Mouse (Mus musculus): ENCODE measurements around the gene Slc36a2. TPM values are rescaled to one million over a fixed set of nuclear protein-coding genes. Genes with fewer than 3 reads are reported as not detected.

Gene Slc36a2
- polyA plus RNA-seq, 1 experiment from 2014 or later: 0.10 TPM

- H3K4me3 ChIP-seq (ENCODE audit: low read depth, low read length): no peak overlapping the region
- WGBS: 53% methylated on average over 6 of the region's 6 CpGs
- H3K4me2 ChIP-seq (replicated peaks; ENCODE audit: low read depth): no peak overlapping the region
- H3K36me3 ChIP-seq (ENCODE audit: control insufficient read depth, insufficient read depth, low read length): 0 out of 2 replicates have a peak, but pooled peaks cover 2% of the 10 kb centered on the region
- H3K27me3 ChIP-seq (ENCODE audit: control insufficient read depth, insufficient read depth, low read length): no peaks in the 10 kb centered on the region
- peak; percentile 51; the same call in 1 of the 2 replicates for ATAC-seq (ENCODE audit: low FRiP score, low TSS enrichment)
- no peak overlapping the region for H3K9ac ChIP-seq (ENCODE audit: low read length)
- H3K9me3 ChIP-seq (ENCODE audit: control insufficient read depth, low read length): no peaks in the 10 kb centered on the region
- no peaks in the 10 kb centered on the region; the same call in 1 of the 2 replicates for H3K4me1 ChIP-seq (replicated peaks; ENCODE audit: control insufficient read depth, insufficient read depth)
- DNase-seq (ENCODE audit: low spot score): peak; percentile 28
- no peak overlapping the region for H3K27ac ChIP-seq (replicated peaks)
- no peak for TF ChIP-seq EP300 (optimal IDR thresholded peaks at IDR 0.05)
- no peak for TF ChIP-seq CTCF (IDR thresholded peaks at IDR 0.05; ENCODE audit: low read depth)
Measured at GRCm38 (mm10) chr11:55209626-55210353, 24.9 kb upstream of the Slc36a2 start.

GRCm38 (mm10) chr11:55209032-55209431 is 24.2 kb upstream of the Slc36a2 start:
- Histone ChIP-seq H3K9me3 (ENCODE audit: control insufficient read depth, low read length) (no peaks in the 10 kb centered on the region), H3K27ac (replicated peaks) (no peak overlapping the region), H3K4me3 (ENCODE audit: low read depth, low read length) (no peak overlapping the region), H3K4me1 (replicated peaks; ENCODE audit: control insufficient read depth, insufficient read depth) (no peaks in the 10 kb centered on the region; the same call in 1 of the 2 replicates), H3K27me3 (ENCODE audit: control insufficient read depth, insufficient read depth, low read length) (no peaks in the 10 kb centered on the region), H3K4me2 (replicated peaks; ENCODE audit: low read depth) (no peak overlapping the region), H3K36me3 (ENCODE audit: control insufficient read depth, insufficient read depth, low read length) (0 out of 2 replicates have a peak, but pooled peaks cover 1% of the 10 kb centered on the region), H3K9ac (ENCODE audit: low read length) (no peak overlapping the region)
- ATAC-seq (ENCODE audit: low FRiP score, low TSS enrichment): no peak
- TF ChIP-seq EP300 (optimal IDR thresholded peaks at IDR 0.05) (no peak), CTCF (IDR thresholded peaks at IDR 0.05; ENCODE audit: low read depth) (no peak)
- WGBS: 53% methylated on average over 2 of the region's 2 CpGs
- DNase-seq (ENCODE audit: low spot score): no peak

GRCm38 (mm10) chr11:55208001-55208690 is 23.3 kb upstream of the Slc36a2 start:
- Histone ChIP-seq H3K9me3 (ENCODE audit: control insufficient read depth, low read length) (no peaks in the 10 kb centered on the region), H3K4me3 (ENCODE audit: low read depth, low read length) (no peak overlapping the region), H3K4me2 (replicated peaks; ENCODE audit: low read depth) (no peak overlapping the region), H3K27me3 (ENCODE audit: control insufficient read depth, insufficient read depth, low read length) (no peaks in the 10 kb centered on the region), H3K27ac (replicated peaks) (no peak overlapping the region), H3K36me3 (ENCODE audit: control insufficient read depth, insufficient read depth, low read length) (no peaks in the 10 kb centered on the region), H3K4me1 (replicated peaks; ENCODE audit: control insufficient read depth, insufficient read depth) (no peaks in the 10 kb centered on the region; the same call in 1 of the 2 replicates), H3K9ac (ENCODE audit: low read length) (no peak overlapping the region; the same call in 1 of the 2 replicates)
- no peak for ATAC-seq (ENCODE audit: low FRiP score, low TSS enrichment)
- 50% methylated on average over 6 of the region's 6 CpGs for WGBS
- no peak for TF ChIP-seq EP300 (optimal IDR thresholded peaks at IDR 0.05)
- TF ChIP-seq CTCF (IDR thresholded peaks at IDR 0.05; ENCODE audit: low read depth): no peak
- DNase-seq (ENCODE audit: low spot score): no peak

- Histone ChIP-seq H3K27ac (replicated peaks) (0 out of 2 replicates have a peak overlapping the region, but pooled peaks have one; percentile 8), H3K9me3 (ENCODE audit: control insufficient read depth, low read length) (no peaks in the 10 kb centered on the region), H3K36me3 (ENCODE audit: control insufficient read depth, insufficient read depth, low read length) (no peaks in the 10 kb centered on the region), H3K4me3 (ENCODE audit: low read depth, low read length) (peak overlapping the region; percentile 78), H3K4me1 (replicated peaks; ENCODE audit: control insufficient read depth, insufficient read depth) (no peaks in the 10 kb centered on the region; the same call in 1 of the 2 replicates), H3K4me2 (replicated peaks; ENCODE audit: low read depth) (peak overlapping the region; percentile 95), H3K27me3 (ENCODE audit: control insufficient read depth, insufficient read depth, low read length) (no peaks in the 10 kb centered on the region), H3K9ac (ENCODE audit: low read length) (peak overlapping the region; percentile 71)
- DNase-seq (ENCODE audit: low spot score) (peak; percentile 40), ATAC-seq (ENCODE audit: low FRiP score, low TSS enrichment) (no peak; the same call in 1 of the 2 replicates)
- under 1% methylated on average over 17 of the region's 17 CpGs for WGBS
- TF ChIP-seq EP300 (optimal IDR thresholded peaks at IDR 0.05): no peak
- TF ChIP-seq CTCF (IDR thresholded peaks at IDR 0.05; ENCODE audit: low read depth): no peak
Measured at GRCm38 (mm10) chr11:55204602-55205001, 19.7 kb upstream of the Slc36a2 start.

GRCm38 (mm10) chr11:55204159-55204596 is 19.3 kb upstream of the Slc36a2 start, which contains the start of gene Slc36a1:
Gene Slc36a1, plus strand, starts transcription at chr11:55204350.
- ATAC-seq (ENCODE audit: low FRiP score, low TSS enrichment) (peak; percentile 93), DNase-seq (ENCODE audit: low spot score) (peak; percentile 96)
- Histone ChIP-seq H3K9ac (ENCODE audit: low read length) (peak within 1 kb of the TSS; percentile 71), H3K27me3 (ENCODE audit: control insufficient read depth, insufficient read depth, low read length) (no peaks in the 10 kb centered on the region), H3K4me3 (ENCODE audit: low read depth, low read length) (peak within 1 kb of the TSS; percentile 78), H3K4me2 (replicated peaks; ENCODE audit: low read depth) (peak within 1 kb of the TSS; percentile 95), H3K9me3 (ENCODE audit: control insufficient read depth, low read length) (no peaks in the 10 kb centered on the region), H3K27ac (replicated peaks) (0 out of 2 replicates have a peak within 1 kb of the TSS, but pooled peaks have one; percentile 8), H3K36me3 (ENCODE audit: control insufficient read depth, insufficient read depth, low read length) (no peaks in the 10 kb centered on the region), H3K4me1 (replicated peaks; ENCODE audit: control insufficient read depth, insufficient read depth) (no peaks in the 10 kb centered on the region; the same call in 1 of the 2 replicates)
- WGBS: under 1% methylated on average over 31 of the region's 31 CpGs
- TF ChIP-seq EP300 (optimal IDR thresholded peaks at IDR 0.05) (no peak), CTCF (IDR thresholded peaks at IDR 0.05; ENCODE audit: low read depth) (peak; percentile 99)

Measured in stomach, postnatal 0 days (tissue).